Mouse (Mus musculus): ENCODE data around the gene Cdkl4.

Gene Cdkl4

GRCm38 (mm10) chr17:80480031-80480854 is 97.4 kb downstream of the Cdkl4 start, which contains the start of gene Sos1:
TSS of gene Sos1 (minus strand) at chr17:80480453.
- ATAC-seq (ENCODE audit: low TSS enrichment) = peak; percentile 81

- peak; percentile 31 for ATAC-seq (ENCODE audit: low TSS enrichment)
Measured at GRCm38 (mm10) chr17:80479295-80480030, 98.2 kb downstream of the Cdkl4 start.

- ATAC-seq (ENCODE audit: low TSS enrichment) = no peak
Measured at GRCm38 (mm10) chr17:80477679-80478078, 99.9 kb downstream of the Cdkl4 start.

- no peak for ATAC-seq (ENCODE audit: low TSS enrichment)
Measured at GRCm38 (mm10) chr17:80476496-80476895, 101.1 kb downstream of the Cdkl4 start.

Measured in frontal cortex, adult (tissue).